8 mouse cellular contexts compared by ENCODE assay signal in genomic region chr8:123600666-123601172, GRCm38 (mm10).
DNase-seq lines count a peak whose midpoint lies in the region.

No protein-coding gene starts in this region.

- peak; percentile 61 to 71 for DNase-seq in B cell, adult 2 months
- peak; percentile 37 for DNase-seq in cerebellum, adult 11-12 months
- peak; percentile 34 to 64 for DNase-seq in frontal cortex, postnatal 14 days (ENCODE audit: low spot score in 2 of 2)
- DNase-seq in heart, adult 9 months (ENCODE audit: low spot score in 2 of 2), result peak; percentile 46 to 57
- peak; percentile 0 to 23 for DNase-seq in kidney, postnatal 25 days
- DNase-seq in left cerebral cortex, adult 9 months (ENCODE audit: low spot score in 2 of 2), result peak; percentile 38 to 47
- peak; percentile 1 for DNase-seq in right cerebral cortex, postnatal 14 days
- DNase-seq in thymus, postnatal 14 days, result peak; percentile 5

Comparison
In these comparisons a context has a peak if more than half of its experiments do, and no peak if none do; other contexts are left out.
1. Peak in every context shown above with its lines: DNase-seq.
2. DNase-seq: peak in every context shown above with its lines; median percentile 66 in B cell, adult 2 months; 52 in heart, adult 9 months; 49 in frontal cortex, postnatal 14 days; 42 in left cerebral cortex, adult 9 months; 37 in cerebellum, adult 11-12 months; 12 in kidney, postnatal 25 days; 5 in thymus, postnatal 14 days; 1 in right cerebral cortex, postnatal 14 days.